Mouse (Mus musculus) megakaryocyte, embryonic 14.5 days (primary cell): ENCODE data around the gene Taok1.

Source experiments
- FLI1 ChIP-seq: IDR thresholded peaks from 2 replicates; pipeline ENCODE4 v1.6.1; 2012; ENCODE audit warnings: low read length, inconsistent platforms, mixed read lengths
- GATA1 ChIP-seq: IDR thresholded peaks from 3 replicates; pipeline ENCODE4 v1.6.1; 2012; ENCODE audit warnings: mixed read lengths, low read length, inconsistent platforms, borderline replicate concordance

DNA sequence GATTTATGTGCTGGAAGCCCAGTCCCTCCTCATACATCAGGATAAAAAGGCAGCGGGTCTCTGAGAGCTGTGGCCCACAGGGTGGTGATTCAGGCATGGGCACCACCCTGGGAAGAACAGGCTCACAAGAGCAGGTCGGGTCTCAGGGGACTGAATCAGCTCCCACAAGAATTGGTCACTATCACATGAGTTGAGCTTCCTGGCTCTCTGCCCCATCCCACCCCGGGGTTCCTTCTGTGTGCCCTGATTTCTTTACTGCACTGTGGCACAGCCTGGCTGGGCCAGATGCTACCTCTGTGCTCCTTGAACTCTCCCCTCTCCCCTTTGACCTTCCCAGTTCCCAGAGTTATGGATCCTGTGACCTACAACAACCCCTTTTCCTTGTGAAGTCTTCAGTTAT lies 124.6 kb downstream of the Taok1 start:
- no peak for TF ChIP-seq GATA1
- TF ChIP-seq FLI1, result no peak
